Mouse (Mus musculus) ovary, postnatal 36 days (tissue): ENCODE results near the gene Nf2.
A peak's percentile ranks its signal among the peaks of the same experiment; 100 is the strongest.

Experiments used
- DNase-seq: peaks from one replicate; pipeline ENCODE4 v3.0.0; 2022; ENCODE audit warnings: low spot score, mixed read lengths

Nf2 gene

GRCm38 (mm10) chr11:4793006-4793405 is 56.3 kb downstream of the Nf2 start:
- DNase-seq, result no peak

GRCm38 (mm10) chr11:4791549-4791948 is 57.8 kb downstream of the Nf2 start:
- no peak for DNase-seq

GRCm38 (mm10) chr11:4789691-4790090 is 59.6 kb downstream of the Nf2 start:
- DNase-seq, result peak; percentile 20

- DNase-seq, result no peak
These were observed 64.7 kb downstream of the Nf2 start for GRCm38 (mm10) chr11:4784629-4785142.

- no peak for DNase-seq
These were observed 66.2 kb downstream of the Nf2 start for GRCm38 (mm10) chr11:4783116-4783515.

- DNase-seq, result no peak
These were observed 68.4 kb downstream of the Nf2 start for GRCm38 (mm10) chr11:4780927-4781326.

- peak; percentile 50 for DNase-seq
These were observed 76.4 kb downstream of the Nf2 start for GRCm38 (mm10) chr11:4772925-4773324.

- DNase-seq, result no peak
These were observed 77.6 kb downstream of the Nf2 start for GRCm38 (mm10) chr11:4771756-4772155.

GRCm38 (mm10) chr11:4769881-4770280 is 79.5 kb downstream of the Nf2 start:
- no peak for DNase-seq

- DNase-seq, result no peak
These were observed 80.0 kb downstream of the Nf2 start for GRCm38 (mm10) chr11:4769293-4769692.

- no peak for DNase-seq
These were observed 80.9 kb downstream of the Nf2 start for GRCm38 (mm10) chr11:4768399-4768798.

GRCm38 (mm10) chr11:4764476-4764875 is 84.9 kb downstream of the Nf2 start:
- DNase-seq, result no peak

GRCm38 (mm10) chr11:4763631-4764030 is 85.7 kb downstream of the Nf2 start:
- no peak for DNase-seq

- DNase-seq, result no peak
These were observed 86.8 kb downstream of the Nf2 start for GRCm38 (mm10) chr11:4762511-4762910.

GRCm38 (mm10) chr11:4761991-4762390 is 87.3 kb downstream of the Nf2 start:
- DNase-seq, result no peak

GRCm38 (mm10) chr11:4760438-4760837 is 88.9 kb downstream of the Nf2 start:
- DNase-seq, result no peak

GRCm38 (mm10) chr11:4757789-4758158 is 91.6 kb downstream of the Nf2 start:
- DNase-seq, result no peak

- DNase-seq, result no peak
These were observed 92.2 kb downstream of the Nf2 start for GRCm38 (mm10) chr11:4756984-4757788.

GRCm38 (mm10) chr11:4756460-4756859 is 92.9 kb downstream of the Nf2 start:
- DNase-seq, result no peak

GRCm38 (mm10) chr11:4754867-4755266 is 94.5 kb downstream of the Nf2 start:
- DNase-seq, result no peak

GRCm38 (mm10) chr11:4754036-4754435 is 95.3 kb downstream of the Nf2 start:
- no peak for DNase-seq

- DNase-seq, result no peak
These were observed 96.5 kb downstream of the Nf2 start for GRCm38 (mm10) chr11:4752836-4753235.

- peak; percentile 84 for DNase-seq
These were observed 99.1 kb downstream of the Nf2 start for GRCm38 (mm10) chr11:4750263-4750662.

- DNase-seq, result no peak
These were observed 102.1 kb downstream of the Nf2 start for GRCm38 (mm10) chr11:4747285-4747684.
